Mouse (Mus musculus) brain, embryonic 14.5 days (tissue): ENCODE measurements around the gene Sik2.

ENCODE experiments used
- CTCF ChIP-seq: fragments of 200-500 bp; IDR thresholded peaks from 2 replicates; pipeline ENCODE4 v1.5.1; 2012; ENCODE audit warnings: inconsistent platforms, mild to moderate bottlenecking, moderate library complexity, borderline replicate concordance; ENCODE audit not compliant: insufficient read depth, insufficient read length; ENCODE audit errors: extremely low read depth
- POLR2A ChIP-seq: fragments of 200-500 bp; IDR thresholded peaks from 2 replicates; pipeline ENCODE4 v1.6.1; 2012; ENCODE audit warnings: mild to moderate bottlenecking, inconsistent platforms, borderline replicate concordance; ENCODE audit not compliant: poor library complexity, insufficient read depth, insufficient read length, severe bottlenecking; ENCODE audit errors: extremely low read depth

- no peak for TF ChIP-seq CTCF
- no peak for TF ChIP-seq POLR2A
Measured at GRCm38 (mm10) chr9:50882183-50882582, 126.7 kb downstream of the Sik2 start.
